Mouse (Mus musculus): ENCODE measurements around the gene Htr6.

The Htr6 gene

DNA sequence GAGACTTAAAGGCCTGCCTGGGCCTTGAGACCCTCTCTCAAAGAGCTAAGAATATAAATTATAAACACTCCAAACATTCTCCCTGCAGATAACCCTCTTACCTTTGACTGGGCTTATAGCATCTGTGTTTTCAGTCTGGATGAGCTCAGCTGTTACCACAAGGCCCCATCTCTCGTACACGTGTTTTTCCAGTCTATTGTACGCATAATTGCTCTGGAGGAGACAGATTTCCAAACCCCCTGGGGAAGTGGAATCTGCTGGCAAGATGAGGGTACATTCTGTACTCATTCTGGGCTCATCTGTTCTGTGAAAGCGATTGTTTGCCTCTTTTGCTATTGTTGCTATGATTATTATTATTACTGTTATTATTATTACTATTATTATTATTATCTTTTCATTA lies 56.4 kb downstream of the Htr6 start:
- Histone ChIP-seq H3K27me3 (ENCODE audit: control insufficient read depth, insufficient read depth, low read length, poor library complexity, severe bottlenecking) (no peaks in the 10 kb centered on the region), H3K36me3 (ENCODE audit: control insufficient read depth, insufficient read depth, low read length, poor library complexity, severe bottlenecking) (peaks cover 9% of the 10 kb centered on the region)
- DNase-seq (ENCODE audit: low read depth, low spot score): no peak

DNA sequence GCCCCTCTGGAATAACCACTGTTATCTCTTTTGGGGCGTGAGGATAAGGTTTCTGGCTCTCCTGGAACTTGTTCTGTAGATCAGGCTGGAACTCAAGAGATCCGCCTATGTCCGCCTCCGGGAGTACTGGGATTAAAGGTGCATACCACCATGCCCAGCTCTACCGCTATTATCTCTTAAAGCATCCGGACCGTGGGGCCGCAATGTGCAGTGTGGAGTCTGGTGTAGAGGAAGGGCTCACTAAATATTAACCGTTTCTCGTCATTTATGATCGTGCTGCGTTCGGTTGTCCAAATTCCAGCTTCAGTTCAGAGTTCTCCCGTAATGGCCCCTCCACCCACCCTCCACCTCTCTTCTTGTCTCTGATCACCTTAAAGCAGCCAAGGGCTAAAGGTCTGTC lies 57.0 kb downstream of the Htr6 start:
- no peaks in the 10 kb centered on the region for H3K27me3 ChIP-seq (ENCODE audit: control insufficient read depth, insufficient read depth, low read length, poor library complexity, severe bottlenecking)
- peaks cover 10% of the 10 kb centered on the region for H3K36me3 ChIP-seq (ENCODE audit: control insufficient read depth, insufficient read depth, low read length, poor library complexity, severe bottlenecking)
- no peak for DNase-seq (ENCODE audit: low read depth, low spot score)

- peak; percentile 31 for DNase-seq (ENCODE audit: low read depth, low spot score)
- peaks cover 4% of the 10 kb centered on the region for H3K36me3 ChIP-seq (ENCODE audit: control insufficient read depth, insufficient read depth, low read length, poor library complexity, severe bottlenecking)
- no peaks in the 10 kb centered on the region for H3K27me3 ChIP-seq (ENCODE audit: control insufficient read depth, insufficient read depth, low read length, poor library complexity, severe bottlenecking)
Measured at GRCm38 (mm10) chr4:139014793-139015192, 60.6 kb downstream of the Htr6 start.

- Histone ChIP-seq H3K36me3 (ENCODE audit: control insufficient read depth, insufficient read depth, low read length, poor library complexity, severe bottlenecking) (peaks cover 4% of the 10 kb centered on the region), H3K27me3 (ENCODE audit: control insufficient read depth, insufficient read depth, low read length, poor library complexity, severe bottlenecking) (no peaks in the 10 kb centered on the region)
- no peak for DNase-seq (ENCODE audit: low read depth, low spot score)
Measured at GRCm38 (mm10) chr4:139013281-139013680, 62.1 kb downstream of the Htr6 start.

DNA sequence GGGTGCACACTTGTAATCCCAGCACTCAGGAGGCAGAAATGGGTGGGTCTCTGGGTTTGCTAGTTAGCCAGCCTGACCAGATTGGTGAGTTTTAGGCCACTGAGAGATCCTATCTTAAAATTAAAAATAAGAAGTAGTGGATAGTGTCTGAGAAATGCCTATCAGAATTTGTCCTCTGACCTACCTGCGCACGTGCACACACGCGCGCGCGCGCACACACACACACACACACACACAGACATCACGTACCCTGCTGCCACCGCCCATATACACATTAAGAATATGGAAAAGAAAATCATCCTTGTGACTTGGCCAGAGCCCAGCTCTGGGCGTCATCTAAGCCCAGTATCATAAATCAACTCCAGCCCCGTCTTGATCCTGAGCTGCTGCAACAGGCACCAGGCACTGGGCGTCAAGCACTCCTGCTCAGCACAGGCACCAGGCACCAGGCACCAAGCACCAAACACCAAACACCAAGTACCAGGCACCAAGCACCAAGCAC lies 64.1 kb downstream of the Htr6 start:
- no peak for DNase-seq (ENCODE audit: low read depth, low spot score)
- H3K27me3 ChIP-seq (ENCODE audit: control insufficient read depth, insufficient read depth, low read length, poor library complexity, severe bottlenecking): no peaks in the 10 kb centered on the region
- peaks cover 4% of the 10 kb centered on the region for H3K36me3 ChIP-seq (ENCODE audit: control insufficient read depth, insufficient read depth, low read length, poor library complexity, severe bottlenecking)
